Mouse (Mus musculus) CH12.LX (cell line): ENCODE measurements around the gene Wars2. TPM values are rescaled to one million over a fixed set of nuclear protein-coding genes. Genes with fewer than 3 reads are reported as not detected.

Source experiments
- DNase-seq: peaks from one replicate; pipeline ENCODE4 v3.0.0-alpha.2; 2013; ENCODE audit errors: extremely low read depth
- H3K27ac ChIP-seq: 2 replicates; pipeline ENCODE4 v1.5.1; 2012; ENCODE audit warnings: low read depth, mild to moderate bottlenecking, control low read depth, moderate library complexity; ENCODE audit not compliant: insufficient read depth
- H3K27me3 ChIP-seq: replicated peaks from 2 replicates; pipeline ENCODE3; 2012; ENCODE audit warnings: inconsistent platforms
- H3K36me3 ChIP-seq, 2 experiments: replicated peaks in 1 of 2; 2 replicates each; pipeline versions ENCODE3 to v1.6.1; 2012; ENCODE audit warnings: inconsistent platforms in 1 of 2, low read length in 1 of 2, mild to moderate bottlenecking in 1 of 2, mixed read lengths in 1 of 2, moderate library complexity in 1 of 2; ENCODE audit not compliant: control insufficient read depth in 1 of 2, insufficient read depth in 1 of 2
- H3K4me1 ChIP-seq, 2 experiments: 2 replicates each; pipeline ENCODE4 v1.6.1; 2012; ENCODE audit warnings: inconsistent platforms in 1 of 2, moderate library complexity in 1 of 2; ENCODE audit not compliant: insufficient read depth in 2 of 2, control insufficient read depth in 1 of 2
- H3K4me2 ChIP-seq: 2 replicates; pipeline ENCODE4 v1.6.1; 2012; ENCODE audit warnings: low read depth, mild to moderate bottlenecking, control low read depth; ENCODE audit not compliant: poor library complexity, insufficient read depth, severe bottlenecking
- H3K4me3 ChIP-seq, 3 experiments: fragments of 150-350 bp in 1 of 3; sonication (generic) in 1 of 3; replicated peaks in 1 of 3; 2 replicates each; pipeline versions ENCODE3 to v1.5.1; 2011 to 2012; ENCODE audit warnings: low read depth in 2 of 3, low read length in 2 of 3, mild to moderate bottlenecking in 2 of 3, moderate library complexity in 2 of 3, control low read depth in 1 of 3, improper control_type of control experiment in 1 of 3, inconsistent platforms in 1 of 3, mixed read lengths in 1 of 3; ENCODE audit not compliant: poor library complexity in 1 of 3
- H3K79me2 ChIP-seq: replicated peaks from 2 replicates; pipeline ENCODE4 v1.6.1; 2012; ENCODE audit warnings: mild to moderate bottlenecking, moderate library complexity; ENCODE audit not compliant: control insufficient read depth, poor library complexity, insufficient read depth, severe bottlenecking; ENCODE audit errors: extremely low read depth
- H3K9ac ChIP-seq: 2 replicates; pipeline ENCODE4 v1.6.1; 2012; ENCODE audit warnings: low read depth, mild to moderate bottlenecking, control low read depth, moderate library complexity; ENCODE audit not compliant: insufficient read depth
- H3K9me3 ChIP-seq: replicated peaks from 2 replicates; pipeline ENCODE3; 2012; ENCODE audit warnings: low read length, inconsistent platforms, mixed read lengths
- CHD1 ChIP-seq: IDR thresholded peaks from 2 replicates; pipeline ENCODE4 v1.6.1; 2012; ENCODE audit warnings: low read depth, low read length, improper control_type of control experiment, inconsistent platforms
- CHD2 ChIP-seq: IDR thresholded peaks from 2 replicates; pipeline ENCODE4 v1.6.1; 2011; ENCODE audit warnings: low read length, improper control_type of control experiment
- CTCF ChIP-seq, 2 experiments: IDR thresholded peaks in 1 of 2; conservative IDR thresholded peaks in 1 of 2; 2 replicates each; pipeline ENCODE4 v1.5.1; 2011 to 2012; ENCODE audit warnings: low read depth in 2 of 2, low read length in 2 of 2, improper control_type of control experiment in 1 of 2, inconsistent platforms in 1 of 2, mild to moderate bottlenecking in 1 of 2, moderate library complexity in 1 of 2
- E2F4 ChIP-seq: IDR thresholded peaks from 2 replicates; pipeline ENCODE4 v1.6.1; 2011; ENCODE audit warnings: low read depth, low read length, improper control_type of control experiment; ENCODE audit not compliant: insufficient replicate concordance
- EP300 ChIP-seq: IDR thresholded peaks from 2 replicates; pipeline ENCODE4 v1.6.1; 2011; ENCODE audit warnings: low read length, improper control_type of control experiment
- HCFC1 ChIP-seq: IDR thresholded peaks from 2 replicates; pipeline ENCODE4 v1.6.1; 2012; ENCODE audit warnings: low read depth, mild to moderate bottlenecking, inconsistent platforms, low read length, improper control_type of control experiment
- IRF4 ChIP-seq: IDR thresholded peaks from 2 replicates; pipeline ENCODE4 v1.6.1; 2014; ENCODE audit warnings: low read depth, mild to moderate bottlenecking, inconsistent platforms, low read length, improper control_type of control experiment
- KAT2A ChIP-seq: IDR thresholded peaks from 2 replicates; pipeline ENCODE4 v1.6.1; 2012; ENCODE audit warnings: low read length, improper control_type of control experiment, inconsistent platforms; ENCODE audit not compliant: insufficient replicate concordance
- MAFK ChIP-seq: IDR thresholded peaks from 2 replicates; pipeline ENCODE4 v1.6.1; 2011; ENCODE audit warnings: low read length, improper control_type of control experiment; ENCODE audit not compliant: insufficient replicate concordance
- MAX ChIP-seq: IDR thresholded peaks from 2 replicates; pipeline ENCODE4 v1.6.1; 2011; ENCODE audit warnings: low read length, improper control_type of control experiment
- MAZ ChIP-seq: IDR thresholded peaks from 2 replicates; pipeline ENCODE4 v1.6.1; 2012; ENCODE audit warnings: low read depth, mild to moderate bottlenecking, inconsistent platforms, low read length, improper control_type of control experiment, moderate library complexity
- MEF2A ChIP-seq: IDR thresholded peaks from 2 replicates; pipeline ENCODE4 v1.6.1; 2014; ENCODE audit warnings: low read depth, mild to moderate bottlenecking, inconsistent platforms, low read length, improper control_type of control experiment, borderline replicate concordance
- NELFE ChIP-seq: IDR thresholded peaks from 2 replicates; pipeline ENCODE4 v1.6.1; 2011; ENCODE audit warnings: low read depth, low read length, improper control_type of control experiment
- POLR2A ChIP-seq: IDR thresholded peaks from 2 replicates; pipeline ENCODE4 v1.6.1; 2011; ENCODE audit warnings: low read depth, mild to moderate bottlenecking, improper control_type of control experiment, low read length
- RAD21 ChIP-seq: IDR thresholded peaks from 2 replicates; pipeline ENCODE4 v1.6.1; 2011; ENCODE audit warnings: low read depth, mild to moderate bottlenecking, low read length, improper control_type of control experiment, moderate library complexity
- RCOR1 ChIP-seq: conservative IDR thresholded peaks from 2 replicates; pipeline ENCODE4 v1.6.1; 2012; ENCODE audit warnings: low read depth, mild to moderate bottlenecking, inconsistent platforms, low read length, improper control_type of control experiment
- SIN3A ChIP-seq: IDR thresholded peaks from 2 replicates; pipeline ENCODE4 v1.6.1; 2012; ENCODE audit warnings: low read length, improper control_type of control experiment, inconsistent platforms
- TCF12 ChIP-seq: IDR thresholded peaks from 2 replicates; pipeline ENCODE4 v1.6.1; 2014; ENCODE audit warnings: low read depth, mild to moderate bottlenecking, inconsistent platforms, low read length, improper control_type of control experiment
- UBTF ChIP-seq: IDR thresholded peaks from 2 replicates; pipeline ENCODE4 v1.6.1; 2012; ENCODE audit warnings: low read depth, mild to moderate bottlenecking, inconsistent platforms, low read length, improper control_type of control experiment, moderate library complexity
- USF1 ChIP-seq: IDR thresholded peaks from 2 replicates; pipeline ENCODE4 v1.6.1; 2014; ENCODE audit warnings: low read depth, mild to moderate bottlenecking, inconsistent platforms, low read length, improper control_type of control experiment
- ZKSCAN1 ChIP-seq: IDR thresholded peaks from 2 replicates; pipeline ENCODE4 v1.6.1; 2012; ENCODE audit warnings: low read depth, inconsistent platforms, low read length, improper control_type of control experiment, borderline replicate concordance
- ZMIZ1 ChIP-seq: IDR thresholded peaks from 2 replicates; pipeline ENCODE4 v1.6.1; 2012; ENCODE audit warnings: low read depth, mild to moderate bottlenecking, inconsistent platforms, low read length, improper control_type of control experiment
- ZNF384 ChIP-seq: IDR thresholded peaks from 2 replicates; pipeline ENCODE4 v1.6.1; 2012; ENCODE audit warnings: low read depth, low read length, improper control_type of control experiment, inconsistent platforms
- dilution Hi-C: fragments of 300-500 bp; cut with MboI; formaldehyde crosslinking; loops from 2 replicates; pipeline ENCODE4 v1.14.3; 2020; ENCODE audit warnings: low sequenced_read_pairs; ENCODE audit not compliant: extremely low pct_unique_long_range_greater_than_20kb, extremely low pct_ligation_motif_present
- in situ Hi-C: fragments of 300-500 bp; cut with MboI; formaldehyde crosslinking; loops from 3 replicates; pipeline ENCODE4 v1.14.3; 2019; ENCODE audit warnings: low sequenced_read_pairs, low pct_ligation_motif_present, low pct_unique_long_range_greater_than_20kb, mixed read lengths
- polyA plus RNA-seq: library from polyadenylated mRNA; unstranded; fragments of >175 nt; gene quantifications from 2 replicates; pipeline ENCODE4 v1.2.1, GENCODE M21; 2012; ENCODE audit warnings: low read depth; ENCODE audit not compliant: insufficient read length
- total RNA-seq, 2 experiments: library from RNA; depleted of rRNA; stranded (reverse); fragments of 300-350 nt in 1 of 2; fragments of >200 nt in 1 of 2; gene quantifications; 2 replicates each; pipeline ENCODE4 v1.2.3; 2012 to 2014

The Wars2 gene
- total and polyA plus RNA-seq, 3 experiments: 7.1 to 10.2 (median 8.6) TPM

DNA sequence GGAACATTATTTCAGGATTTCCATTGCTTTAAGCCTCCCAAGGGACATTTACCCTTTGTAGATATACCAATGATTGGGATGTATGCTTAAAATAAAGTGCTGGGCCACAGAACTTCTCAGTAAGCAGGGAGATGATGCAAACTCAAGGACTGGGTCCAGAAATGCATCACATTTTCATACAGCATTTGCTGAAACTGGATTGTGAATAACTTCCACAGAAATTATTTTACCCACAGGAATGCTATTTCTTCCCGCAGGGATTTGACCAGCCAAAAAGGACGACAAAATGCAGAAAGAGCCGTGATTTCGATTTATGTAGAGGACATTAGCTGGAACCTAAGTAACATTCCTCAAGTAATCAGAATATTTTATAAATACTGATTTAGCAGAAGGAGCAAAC lies 7.0 kb upstream of the Wars2 start:
- Histone ChIP-seq H3K27ac (no peak overlapping the region), H3K4me3 (no peak overlapping the region)
- dilution Hi-C loops: no loop called here

DNA sequence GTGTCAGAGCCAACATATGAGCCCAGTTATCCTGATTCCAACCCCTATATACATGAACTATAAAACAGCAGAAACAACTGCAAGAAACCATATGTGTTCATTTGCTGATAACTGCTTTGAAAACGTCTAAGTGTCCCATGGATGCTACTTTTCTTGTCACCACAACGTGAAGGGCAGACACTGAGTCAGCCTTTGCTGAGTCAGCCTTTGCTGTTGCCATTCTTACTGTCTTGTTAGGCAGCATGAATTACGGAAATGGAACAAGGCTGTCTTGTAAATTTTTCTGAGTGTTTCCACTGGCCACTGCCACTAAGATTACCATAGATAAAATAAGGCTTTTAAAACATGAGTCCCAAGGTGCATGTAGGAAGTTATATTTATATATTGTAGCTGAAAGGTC lies 7.0 kb downstream of the Wars2 start:
- H3K9me3 ChIP-seq: no peaks in the 10 kb centered on the region
- no peak overlapping the region for H3K27ac ChIP-seq
- H3K79me2 ChIP-seq: peaks cover 2% of the 10 kb centered on the region
- H3K4me1 ChIP-seq: no peaks in the 10 kb centered on the region
- no peak for DNase-seq
- in situ Hi-C loops: no loop called here
- H3K4me3 ChIP-seq: no peak overlapping the region
- no peak overlapping the region for H3K4me2 ChIP-seq
- dilution Hi-C loops: no loop called here
- H3K36me3 ChIP-seq: peaks cover 0 to 17% of the 10 kb centered on the region in 2 experiments
- no peak overlapping the region for H3K9ac ChIP-seq
- H3K27me3 ChIP-seq: no peaks in the 10 kb centered on the region
- peak; percentile 67; the same call in 1 of the 2 replicates for TF ChIP-seq MAFK
- no peak for TF ChIP-seq TCF12

More for the DNA sequence above, 7.0 kb upstream of the Wars2 start:
- H3K4me2 ChIP-seq: no peak overlapping the region
- TF ChIP-seq CHD1 (no peak), IRF4 (no peak), CTCF (conservative IDR thresholded peaks at IDR 0.05 in 1 of 2, IDR thresholded peaks at IDR 0.05 in 1 of 2; ENCODE audit: low read depth in 2 of 2, low read length in 2 of 2) (no peak), ZNF384 (no peak), ZKSCAN1 (no peak), MAZ (no peak), RCOR1 (no peak), E2F4 (no peak), NELFE (no peak), MAX (no peak), CHD2 (no peak)
- in situ Hi-C loops: no loop called here
- H3K36me3 ChIP-seq: no peaks in the 10 kb centered on the region
- no peaks in the 10 kb centered on the region for H3K79me2 ChIP-seq
- no peaks in the 10 kb centered on the region for H3K9me3 ChIP-seq
- no peaks in the 10 kb centered on the region for H3K27me3 ChIP-seq
- no peaks in the 10 kb centered on the region for H3K4me1 ChIP-seq
- DNase-seq: no peak
- H3K9ac ChIP-seq: no peak overlapping the region

DNA sequence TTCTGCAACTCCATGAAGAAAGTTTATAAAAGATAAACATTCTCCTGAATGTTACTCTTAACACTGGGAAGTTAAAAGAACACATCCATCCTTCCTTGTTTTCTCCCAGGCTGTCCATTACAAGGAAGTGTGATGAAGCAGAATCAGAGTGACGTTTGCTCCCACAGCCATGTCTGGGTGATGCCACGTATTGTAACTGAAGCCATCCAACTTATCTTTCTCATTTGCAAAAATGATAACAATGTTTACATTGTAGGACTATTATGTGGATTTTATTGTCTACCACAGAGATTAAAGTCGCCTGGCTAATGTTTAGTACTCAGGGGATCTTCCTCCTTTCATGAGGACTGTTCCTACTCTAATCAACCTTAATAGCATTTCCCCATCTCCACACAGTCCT lies 8.2 kb downstream of the Wars2 start:
- in situ Hi-C loops: no loop called here
- no peak for DNase-seq
- TF ChIP-seq RCOR1 (no peak), POLR2A (no peak), HCFC1 (no peak), SIN3A (no peak), MAX (no peak), EP300 (no peak), ZMIZ1 (no peak), KAT2A (no peak), IRF4 (no peak), TCF12 (no peak), MEF2A (no peak), NELFE (no peak), MAZ (no peak), RAD21 (no peak), UBTF (no peak), USF1 (no peak), ZNF384 (no peak)
- TF ChIP-seq, all 38 proteins: peak for 0
- H3K79me2 ChIP-seq: peaks cover 2% of the 10 kb centered on the region
- no peak overlapping the region for H3K9ac ChIP-seq
- H3K27ac ChIP-seq: no peak overlapping the region
- dilution Hi-C loops: no loop called here
- H3K9me3 ChIP-seq: no peaks in the 10 kb centered on the region
- H3K36me3 ChIP-seq: peaks cover 0 to 19% of the 10 kb centered on the region in 2 experiments
- no peaks in the 10 kb centered on the region for H3K4me1 ChIP-seq
- H3K4me2 ChIP-seq: no peak overlapping the region
- no peak overlapping the region for H3K4me3 ChIP-seq
- H3K27me3 ChIP-seq: no peaks in the 10 kb centered on the region
